29 mouse cellular contexts compared by ENCODE assay signal in genomic region chr3:122457723-122458122, GRCm38 (mm10).
A peak's percentile ranks its signal among the peaks of the same experiment; 100 is the strongest.
DNase-seq lines count a peak whose midpoint lies in the region; ATAC-seq lines count a peak whose summit lies in the region.
"Had no signal": no experiment of that assay in that cellular context is flagged by ENCODE, and none has a peak within 500 bp of the region (broad histone marks: within the 10 kb centered on the region; RNA-seq: fewer than 3 reads in every experiment).

No protein-coding gene starts in this region.

- peak overlapping the region; percentile 63; the same call in 1 of the 2 replicates for H3K27ac ChIP-seq in forebrain, embryonic 10.5 days
- no peak overlapping the region for H3K27ac ChIP-seq in forebrain, embryonic 16.5 days (ENCODE audit: low read length)
- H3K27ac ChIP-seq in liver, embryonic 13.5 days: no peak overlapping the region
- no peak overlapping the region for H3K27ac ChIP-seq in liver, embryonic 11.5 days (ENCODE audit: low read depth, low read length)
- H3K27ac ChIP-seq: embryonic facial prominence, embryonic 12.5 days; forebrain, embryonic 15.5 days; heart, embryonic 15.5 days; hindbrain, embryonic 14.5 days; limb, embryonic 12.5 days; midbrain, embryonic 15.5 days; stomach, embryonic 15.5 days had no signal

- no peak overlapping the region for H3K4me3 ChIP-seq in forebrain, embryonic 10.5 days
- H3K4me3 ChIP-seq in forebrain, embryonic 16.5 days (replicated peaks; ENCODE audit: low read length): no peak overlapping the region
- no peak overlapping the region for H3K4me3 ChIP-seq in liver, embryonic 13.5 days (replicated peaks)
- H3K4me3 ChIP-seq in liver, embryonic 11.5 days (ENCODE audit: low read depth, low read length): no peak overlapping the region
- H3K4me3 ChIP-seq: embryonic facial prominence, embryonic 12.5 days; forebrain, embryonic 15.5 days; heart, embryonic 15.5 days; limb, embryonic 12.5 days; megakaryocyte, embryonic 14.5 days; midbrain, embryonic 15.5 days; stomach, embryonic 15.5 days had no signal

- 10% methylated on average over 1 of the region's 1 CpGs for WGBS in forebrain, embryonic 10.5 days
- WGBS in forebrain, embryonic 16.5 days: 27% methylated on average over 1 of the region's 1 CpGs
- 20% methylated on average over 1 of the region's 1 CpGs for WGBS in liver, embryonic 13.5 days (ENCODE audit: insufficient replicate concordance)
- 44% methylated on average over 1 of the region's 1 CpGs for WGBS in liver, embryonic 11.5 days

- H3K9me3 ChIP-seq in forebrain, embryonic 10.5 days: no peaks in the 10 kb centered on the region
- H3K9me3 ChIP-seq in forebrain, embryonic 16.5 days (ENCODE audit: control insufficient read depth, low read length): no peaks in the 10 kb centered on the region
- no peaks in the 10 kb centered on the region for H3K9me3 ChIP-seq in liver, embryonic 13.5 days (replicated peaks)
- no peaks in the 10 kb centered on the region for H3K9me3 ChIP-seq in liver, embryonic 11.5 days (ENCODE audit: control insufficient read depth, low read length)
- H3K9me3 ChIP-seq: embryonic facial prominence, embryonic 12.5 days; forebrain, embryonic 15.5 days; heart, embryonic 15.5 days; limb, embryonic 12.5 days; megakaryocyte, embryonic 14.5 days; midbrain, embryonic 15.5 days; stomach, embryonic 15.5 days had no signal

- no peak overlapping the region for H3K4me2 ChIP-seq in forebrain, embryonic 16.5 days (ENCODE audit: low read length)
- H3K4me2 ChIP-seq in liver, embryonic 13.5 days: no peak overlapping the region
- H3K4me2 ChIP-seq in liver, embryonic 11.5 days: no peak overlapping the region
- H3K4me2 ChIP-seq: embryonic facial prominence, embryonic 12.5 days; forebrain, embryonic 15.5 days; heart, embryonic 15.5 days; hindbrain, embryonic 14.5 days; limb, embryonic 12.5 days; midbrain, embryonic 15.5 days; stomach, embryonic 15.5 days had no signal

- H3K9ac ChIP-seq in forebrain, embryonic 16.5 days (replicated peaks; ENCODE audit: low read depth, low read length): no peak overlapping the region
- H3K9ac ChIP-seq in liver, embryonic 13.5 days: no peak overlapping the region
- no peak overlapping the region for H3K9ac ChIP-seq in liver, embryonic 11.5 days (ENCODE audit: low read depth, low read length)
- H3K9ac ChIP-seq: embryonic facial prominence, embryonic 12.5 days; forebrain, embryonic 15.5 days; heart, embryonic 15.5 days; hindbrain, embryonic 14.5 days; limb, embryonic 12.5 days; liver, postnatal 0 days; midbrain, embryonic 15.5 days; stomach, embryonic 15.5 days had no signal

- H3K27me3 ChIP-seq in forebrain, embryonic 10.5 days (ENCODE audit: poor library complexity, severe bottlenecking): no peaks in the 10 kb centered on the region
- H3K27me3 ChIP-seq in forebrain, embryonic 16.5 days (replicated peaks; ENCODE audit: control insufficient read depth, insufficient read depth, low read length): no peaks in the 10 kb centered on the region
- H3K27me3 ChIP-seq in liver, embryonic 13.5 days: no peaks in the 10 kb centered on the region
- H3K27me3 ChIP-seq in liver, embryonic 11.5 days (replicated peaks; ENCODE audit: control insufficient read depth, insufficient read depth, low read length): no peaks in the 10 kb centered on the region
- H3K27me3 ChIP-seq: embryonic facial prominence, embryonic 12.5 days; forebrain, embryonic 15.5 days; limb, embryonic 12.5 days; midbrain, embryonic 15.5 days; stomach, embryonic 15.5 days had no signal

- H3K4me1 ChIP-seq in forebrain, embryonic 10.5 days: peaks cover 66% of the 10 kb centered on the region
- peaks cover 29% of the 10 kb centered on the region for H3K4me1 ChIP-seq in forebrain, embryonic 16.5 days (replicated peaks; ENCODE audit: control insufficient read depth, insufficient read depth, low read length)
- H3K4me1 ChIP-seq in liver, embryonic 13.5 days (replicated peaks): peaks cover 16% of the 10 kb centered on the region
- H3K4me1 ChIP-seq in liver, embryonic 11.5 days (replicated peaks; ENCODE audit: control insufficient read depth, insufficient read depth, low read length): peaks cover 9% of the 10 kb centered on the region

- no peak for DNase-seq in forebrain, embryonic 10.5 days (ENCODE audit: extremely low spot score, low spot score)
- DNase-seq in liver, embryonic 13.5 days: no peak
- DNase-seq in liver, embryonic 11.5 days (ENCODE audit: low spot score): no peak
- DNase-seq in 3T3-L1 (ENCODE audit: low read depth, low spot score) (peak; percentile 31), R1 (ENCODE audit: low read depth, low spot score) (peak; percentile 71)
- no peak for DNase-seq in left cerebral cortex, postnatal 4 days
- DNase-seq: adrenal gland, postnatal 14 days; cerebellum, adult 11 months; cerebellum, adult 9-10 months; cerebellum, postnatal 36 days; gastrocnemius, postnatal 14 days; heart, postnatal 36 days; kidney, adult 9 months; kidney, postnatal 4 days; layer of hippocampus, postnatal 36 days; liver, postnatal 0 days; lung, postnatal 4 days; right cerebral cortex, postnatal 25 days had no signal

- intact Hi-C loops in left cerebral cortex, postnatal 4 days (cut with DNase I): no loop called here

- H3K36me3 ChIP-seq in forebrain, embryonic 10.5 days (replicated peaks): peaks cover 5% of the 10 kb centered on the region; the same call in 1 of the 2 replicates
- no peaks in the 10 kb centered on the region for H3K36me3 ChIP-seq in forebrain, embryonic 16.5 days (ENCODE audit: control insufficient read depth, insufficient read depth)
- no peaks in the 10 kb centered on the region for H3K36me3 ChIP-seq in liver, embryonic 13.5 days
- no peaks in the 10 kb centered on the region for H3K36me3 ChIP-seq in liver, embryonic 11.5 days (ENCODE audit: control insufficient read depth, insufficient read depth, low read length)
- H3K36me3 ChIP-seq: embryonic facial prominence, embryonic 12.5 days; forebrain, embryonic 15.5 days; heart, embryonic 15.5 days; limb, embryonic 12.5 days; midbrain, embryonic 15.5 days; stomach, embryonic 15.5 days had no signal

- no peak for ATAC-seq in forebrain, embryonic 16.5 days
- ATAC-seq in liver, embryonic 13.5 days (ENCODE audit: low read depth): peak; percentile 44; the same call in 1 of the 2 replicates
- no peak; the same call in 1 of the 2 replicates for ATAC-seq in liver, embryonic 11.5 days (replicated peaks; ENCODE audit: low FRiP score)
- ATAC-seq in monocyte, adult 5-6 weeks (replicated peaks; ENCODE audit: insufficient number of reproducible peaks, low FRiP score, low TSS enrichment, poor library complexity, severe bottlenecking): no peak
- ATAC-seq: forebrain, embryonic 15.5 days; intestine, postnatal 0 days; liver, postnatal 0 days; midbrain, embryonic 15.5 days had no signal

Comparison
In these comparisons a context has a peak if more than half of its experiments do, and no peak if none do; other contexts are left out.
1. DNase-seq: peak in 3T3-L1 (single experiment) and R1 (single experiment); none in forebrain, embryonic 10.5 days (single experiment), liver, embryonic 13.5 days (single experiment), liver, embryonic 11.5 days (single experiment) and left cerebral cortex, postnatal 4 days (single experiment).